Mouse (Mus musculus): ENCODE measurements around the gene Trim80. TPM values are rescaled to one million over a fixed set of nuclear protein-coding genes. Genes with fewer than 3 reads are reported as not detected.
"Not testable (repeated sequence)": the region's sequence is repeated elsewhere in the genome, so short reads cannot be mapped to it uniquely, and the experiment has no call there.

The Trim80 gene
- polyA plus RNA-seq, 1 experiment from 2014 or later = not detected

GRCm38 (mm10) chr11:115473626-115474275 is 33.4 kb downstream of the Trim80 start:
- Histone ChIP-seq H3K27ac (replicated peaks) (peak overlapping the region; percentile 68), H3K36me3 (no peaks in the 10 kb centered on the region), H3K4me2 (replicated peaks) (no peak overlapping the region), H3K27me3 (no peaks in the 10 kb centered on the region), H3K9ac (replicated peaks) (0 out of 2 replicates have a peak overlapping the region, but pooled peaks have one; percentile 11), H3K4me1 (peaks cover 31% of the 10 kb centered on the region), H3K4me3 (no peak overlapping the region), H3K9me3 (no peaks in the 10 kb centered on the region)
- WGBS = 29% methylated on average over 15 of the region's 15 CpGs
- no peak; the same call in 1 of the 2 replicates for ATAC-seq (replicated peaks)

- H3K4me1 ChIP-seq = peaks cover 31% of the 10 kb centered on the region
- H3K36me3 ChIP-seq = 0 out of 2 replicates have a peak, but pooled peaks cover 3% of the 10 kb centered on the region
- H3K27ac ChIP-seq (replicated peaks) = peak within 1 kb of the TSS; percentile 87
- H3K27me3 ChIP-seq = no peaks in the 10 kb centered on the region
- peak; percentile 98 for ATAC-seq (replicated peaks)
- peak within 1 kb of the TSS; percentile 78 for H3K9ac ChIP-seq (replicated peaks)
- H3K4me3 ChIP-seq = peak within 1 kb of the TSS; percentile 95
- no peaks in the 10 kb centered on the region for H3K9me3 ChIP-seq
- H3K4me2 ChIP-seq (replicated peaks) = peak within 1 kb of the TSS; percentile 96
- under 1% methylated on average over 26 of the region's 26 CpGs for WGBS
Observed at GRCm38 (mm10) chr11:115475025-115475757, 34.8 kb downstream of the Trim80 start, which contains the start of gene Armc7. Gene Armc7, plus strand, starts transcription at chr11:115475667.

GRCm38 (mm10) chr11:115475758-115476237 is 35.5 kb downstream of the Trim80 start:
- Histone ChIP-seq H3K9me3 (no peaks in the 10 kb centered on the region), H3K4me1 (peaks cover 31% of the 10 kb centered on the region), H3K4me2 (replicated peaks) (peak overlapping the region; percentile 96), H3K9ac (replicated peaks) (peak overlapping the region; percentile 78), H3K27me3 (no peaks in the 10 kb centered on the region), H3K4me3 (peak overlapping the region; percentile 95), H3K27ac (replicated peaks) (peak overlapping the region; percentile 87), H3K36me3 (0 out of 2 replicates have a peak, but pooled peaks cover 3% of the 10 kb centered on the region)
- WGBS = 3% methylated on average over 28 of the region's 28 CpGs
- ATAC-seq (replicated peaks) = no peak; the same call in 1 of the 2 replicates

GRCm38 (mm10) chr11:115476630-115477029 is 36.3 kb downstream of the Trim80 start:
- Histone ChIP-seq H3K4me1 (peaks cover 31% of the 10 kb centered on the region), H3K4me3 (peak overlapping the region; percentile 12; the same call in 1 of the 2 replicates), H3K4me2 (replicated peaks) (peak overlapping the region; percentile 96)
- H3K36me3 ChIP-seq; H3K27ac ChIP-seq (replicated peaks); H3K27me3 ChIP-seq; ATAC-seq (replicated peaks); H3K9me3 ChIP-seq; H3K9ac ChIP-seq (replicated peaks): not testable (repeated sequence)
- 80% methylated on average over 4 of the region's 4 CpGs for WGBS

DNA sequence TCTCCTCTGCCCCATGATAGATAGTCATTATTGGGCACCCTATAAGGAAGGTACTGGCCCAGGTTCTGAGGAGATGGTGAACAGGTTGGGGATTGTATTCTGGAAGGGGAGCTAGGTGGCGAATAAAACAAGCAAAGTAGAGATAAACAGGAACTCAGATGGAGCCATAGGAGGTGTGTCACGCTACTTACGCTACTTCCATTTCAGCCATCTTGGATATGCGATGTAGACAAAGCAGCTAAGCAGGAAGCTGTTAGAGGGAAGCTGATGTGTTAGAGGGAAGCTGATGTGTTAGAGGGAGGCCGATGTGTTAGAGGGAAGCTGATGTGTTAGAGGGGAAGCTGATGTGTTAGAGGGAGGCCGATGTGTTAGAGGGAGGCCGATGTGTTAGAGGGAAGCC is 37.0 kb downstream of the Trim80 start:
- not testable (repeated sequence) for H3K4me3 ChIP-seq; H3K9ac ChIP-seq (replicated peaks); H3K4me2 ChIP-seq (replicated peaks); H3K9me3 ChIP-seq; H3K27me3 ChIP-seq; H3K27ac ChIP-seq (replicated peaks); H3K36me3 ChIP-seq; ATAC-seq (replicated peaks)
- H3K4me1 ChIP-seq = peaks cover 31% of the 10 kb centered on the region
- 88% methylated on average over 7 of the region's 7 CpGs for WGBS

- 0 out of 2 replicates have a peak, but pooled peaks cover 3% of the 10 kb centered on the region for H3K36me3 ChIP-seq
- no peak overlapping the region for H3K27ac ChIP-seq (replicated peaks)
- no peak overlapping the region for H3K4me2 ChIP-seq (replicated peaks)
- peaks cover 29% of the 10 kb centered on the region for H3K4me1 ChIP-seq
- whole genome bisulfite sequencing = 89% methylated on average over 9 of the region's 9 CpGs
- no peak for ATAC-seq (replicated peaks)
- no peaks in the 10 kb centered on the region for H3K27me3 ChIP-seq
- H3K4me3 ChIP-seq = no peak overlapping the region
- no peak overlapping the region for H3K9ac ChIP-seq (replicated peaks)
- no peaks in the 10 kb centered on the region for H3K9me3 ChIP-seq
Observed at GRCm38 (mm10) chr11:115478296-115478938, 38.1 kb downstream of the Trim80 start.

DNA sequence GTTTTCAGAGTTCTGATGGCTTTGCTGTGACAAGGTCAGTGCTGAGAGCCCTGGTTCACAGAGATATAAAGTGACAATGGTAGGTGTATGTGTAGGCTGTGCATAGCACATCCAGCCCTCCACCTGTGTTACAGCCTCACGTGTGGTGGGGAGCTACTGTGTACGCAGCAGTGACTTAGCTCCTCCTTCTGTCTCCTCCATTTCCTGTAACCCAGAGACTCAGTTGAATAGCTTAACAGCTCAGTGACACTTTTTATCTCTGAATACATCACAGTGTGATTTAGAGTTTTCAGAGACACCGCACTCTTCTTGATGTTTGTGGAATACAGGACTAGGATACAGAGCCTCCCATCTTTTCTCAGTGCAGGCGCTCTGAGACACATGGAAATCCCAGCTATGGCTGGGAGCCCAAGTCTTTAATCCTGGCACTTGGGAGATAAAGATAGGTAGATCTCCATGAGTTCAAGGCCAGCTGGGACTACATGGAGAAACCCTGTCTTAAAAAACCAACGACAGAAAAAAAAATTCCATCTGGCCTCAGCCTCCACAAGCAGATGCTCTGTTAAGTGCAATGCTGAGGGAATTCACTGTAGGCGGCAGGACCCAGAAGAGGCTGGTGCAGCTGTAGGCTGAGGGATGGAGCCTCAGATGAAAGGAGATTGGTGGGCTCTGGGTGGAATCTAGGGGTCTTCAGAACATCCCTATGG is 41.4 kb downstream of the Trim80 start:
- ATAC-seq (replicated peaks) = no peak
- H3K4me3 ChIP-seq = no peak overlapping the region
- no peak overlapping the region for H3K27ac ChIP-seq (replicated peaks)
- H3K4me2 ChIP-seq (replicated peaks) = no peak overlapping the region
- 0 out of 2 replicates have a peak, but pooled peaks cover 3% of the 10 kb centered on the region for H3K36me3 ChIP-seq
- 82% methylated on average over 6 of the region's 6 CpGs for WGBS
- peaks cover 8% of the 10 kb centered on the region for H3K4me1 ChIP-seq
- H3K9me3 ChIP-seq = no peaks in the 10 kb centered on the region
- H3K9ac ChIP-seq (replicated peaks) = no peak overlapping the region
- no peaks in the 10 kb centered on the region for H3K27me3 ChIP-seq

DNA sequence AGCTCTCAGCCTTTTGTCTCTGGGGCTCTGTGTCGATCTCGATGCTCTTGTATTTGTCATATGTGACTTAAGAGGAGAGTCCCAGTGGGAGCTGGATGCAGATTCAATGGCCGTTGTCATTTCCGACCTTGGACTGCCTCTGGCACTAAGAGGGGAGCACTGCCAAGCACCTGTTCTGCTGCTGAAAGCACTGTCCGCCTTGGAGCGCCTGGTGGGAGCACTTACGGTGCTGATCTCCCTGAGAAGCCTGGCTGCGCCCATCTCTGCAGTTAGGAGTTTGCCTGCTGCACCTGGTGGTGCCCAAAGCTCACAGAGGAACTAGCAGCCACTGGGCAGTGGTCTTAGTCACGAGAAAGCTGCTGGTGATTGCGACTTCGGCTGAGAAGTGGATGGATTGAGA is 42.9 kb downstream of the Trim80 start:
- Histone ChIP-seq H3K4me1 (no peaks in the 10 kb centered on the region), H3K4me3 (no peak overlapping the region), H3K4me2 (replicated peaks) (no peak overlapping the region), H3K9ac (replicated peaks) (no peak overlapping the region), H3K27ac (replicated peaks) (no peak overlapping the region), H3K36me3 (0 out of 2 replicates have a peak, but pooled peaks cover 3% of the 10 kb centered on the region), H3K9me3 (no peaks in the 10 kb centered on the region), H3K27me3 (no peaks in the 10 kb centered on the region)
- 73% methylated on average over 11 of the region's 11 CpGs for WGBS
- no peak for ATAC-seq (replicated peaks)

- no peaks in the 10 kb centered on the region for H3K27me3 ChIP-seq
- H3K4me1 ChIP-seq = no peaks in the 10 kb centered on the region
- no peak for ATAC-seq (replicated peaks)
- no peak overlapping the region for H3K4me3 ChIP-seq
- 0 out of 2 replicates have a peak, but pooled peaks cover 4% of the 10 kb centered on the region for H3K36me3 ChIP-seq
- no peak overlapping the region for H3K4me2 ChIP-seq (replicated peaks)
- no peak overlapping the region for H3K27ac ChIP-seq (replicated peaks)
- no peaks in the 10 kb centered on the region for H3K9me3 ChIP-seq
- H3K9ac ChIP-seq (replicated peaks) = no peak overlapping the region
- WGBS = 18% methylated on average over 6 of the region's 6 CpGs
Observed at GRCm38 (mm10) chr11:115483726-115484125, 43.4 kb downstream of the Trim80 start.

DNA sequence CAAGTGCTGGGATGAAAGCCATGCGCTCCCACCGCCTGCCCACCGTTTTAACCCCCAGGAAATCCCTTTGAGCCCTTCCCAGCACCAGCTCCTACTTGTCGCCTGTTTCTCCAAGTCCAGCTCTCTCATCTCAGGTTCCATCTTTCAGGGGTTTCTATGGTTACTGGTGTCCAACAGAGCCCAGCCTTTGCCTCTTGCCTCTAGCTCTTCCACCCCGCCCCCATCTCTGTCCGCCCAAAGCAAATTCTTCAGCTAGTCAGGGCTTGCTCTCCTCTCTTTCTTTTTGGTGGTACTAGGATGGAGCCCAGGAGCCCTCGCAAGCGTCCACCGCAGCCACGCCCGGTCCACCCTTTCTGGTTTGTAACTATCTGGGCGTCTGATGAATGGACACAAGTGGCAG is 44.8 kb downstream of the Trim80 start:
- Histone ChIP-seq H3K4me3 (no peak overlapping the region), H3K4me2 (replicated peaks) (no peak overlapping the region), H3K9ac (replicated peaks) (no peak overlapping the region), H3K4me1 (peaks cover 2% of the 10 kb centered on the region; the same call in 1 of the 2 replicates), H3K36me3 (peaks cover 7% of the 10 kb centered on the region; the same call in 1 of the 2 replicates), H3K27me3 (no peaks in the 10 kb centered on the region), H3K27ac (replicated peaks) (no peak overlapping the region), H3K9me3 (no peaks in the 10 kb centered on the region)
- no peak for ATAC-seq (replicated peaks)
- 34% methylated on average over 12 of the region's 12 CpGs for WGBS

DNA sequence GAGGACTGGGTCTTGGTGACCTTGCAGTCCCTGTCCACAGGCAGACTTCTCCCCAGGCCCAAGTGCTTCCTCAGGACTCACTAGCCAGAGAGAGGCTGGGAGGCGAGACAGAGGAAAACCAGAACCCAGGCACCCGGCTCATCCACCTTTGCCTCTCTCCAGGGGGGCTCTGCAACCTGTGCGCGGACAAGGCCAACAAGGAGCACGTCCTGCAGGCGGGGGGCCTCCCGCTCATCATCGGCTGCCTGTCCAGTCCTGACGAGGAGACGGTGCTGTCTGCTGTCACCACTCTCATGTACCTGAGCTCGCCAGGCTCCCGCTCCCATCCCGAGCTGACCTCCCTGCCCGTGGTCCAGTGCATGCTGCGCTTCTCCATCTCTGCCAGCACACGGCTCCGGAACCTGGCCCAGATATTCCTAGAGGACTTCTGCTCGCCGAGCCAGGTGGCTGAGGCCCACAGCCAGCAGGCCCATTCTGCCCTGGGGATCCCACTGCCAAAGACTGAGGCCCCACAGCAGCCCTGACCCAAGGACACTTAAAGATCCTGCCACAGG is 48.3 kb downstream of the Trim80 start:
- no peak overlapping the region for H3K4me3 ChIP-seq
- H3K9me3 ChIP-seq = no peaks in the 10 kb centered on the region

More for the DNA sequence above, 48.3 kb downstream of the Trim80 start:
- Histone ChIP-seq H3K4me2 (replicated peaks) (no peak overlapping the region), H3K27me3 (no peaks in the 10 kb centered on the region), H3K4me1 (peaks cover 21% of the 10 kb centered on the region), H3K36me3 (peaks cover 7% of the 10 kb centered on the region; the same call in 1 of the 2 replicates), H3K27ac (replicated peaks) (no peak overlapping the region), H3K9ac (replicated peaks) (0 out of 2 replicates have a peak overlapping the region, but pooled peaks have one; percentile 14)
- WGBS = 87% methylated on average over 19 of the region's 19 CpGs
- no peak for ATAC-seq (replicated peaks)
